Mouse (Mus musculus) heart, embryonic 15.5 days (tissue): ENCODE results near the gene Vti1a. TPM values are rescaled to one million over a fixed set of nuclear protein-coding genes. Genes with fewer than 3 reads are reported as not detected.

Experiments used
- ATAC-seq: fragments of 200-750 bp; cut with Nextera tagmentation; replicated peaks from 2 replicates; pipeline ENCODE4 v1.8.0; 2017; ENCODE audit warnings: low read depth, moderate TSS enrichment; ENCODE audit not compliant: insufficient number of reproducible peaks, insufficient read depth, low FRiP score
- H3K27ac ChIP-seq: fragments of 300-500 bp; sonication (generic); 2 replicates; pipeline ENCODE4 v1.5.1; 2015; ENCODE audit warnings: mild to moderate bottlenecking, inconsistent platforms
- H3K27me3 ChIP-seq: fragments of 300-500 bp; sonication (generic); 2 replicates; pipeline ENCODE4 v1.6.1; 2015; ENCODE audit warnings: inconsistent platforms
- H3K36me3 ChIP-seq: fragments of 300-500 bp; sonication (generic); 2 replicates; pipeline ENCODE4 v1.6.1; 2015; ENCODE audit warnings: mild to moderate bottlenecking, inconsistent platforms
- H3K4me1 ChIP-seq: fragments of 300-500 bp; sonication (generic); replicated peaks from 2 replicates; pipeline ENCODE4 v1.6.1; 2015; ENCODE audit warnings: inconsistent platforms
- H3K4me2 ChIP-seq: fragments of 300-500 bp; sonication (generic); 2 replicates; pipeline ENCODE4 v1.6.1; 2015; ENCODE audit warnings: inconsistent platforms, mild to moderate bottlenecking, moderate library complexity
- H3K4me3 ChIP-seq: fragments of 300-500 bp; sonication (generic); 2 replicates; pipeline ENCODE4 v1.5.1; 2015; ENCODE audit warnings: mild to moderate bottlenecking, inconsistent platforms
- H3K9ac ChIP-seq: fragments of 300-500 bp; sonication (generic); 2 replicates; pipeline ENCODE4 v1.6.1; 2015; ENCODE audit warnings: mild to moderate bottlenecking, inconsistent platforms
- H3K9me3 ChIP-seq: fragments of 300-500 bp; sonication (generic); replicated peaks from 2 replicates; pipeline ENCODE4 v1.6.1; 2016; ENCODE audit warnings: inconsistent platforms
- WGBS: fragments of 180-500 bp; shearing (Covaris S2); methylation state at CpG from one replicate; pipeline ENCODE4 v1.1.7; 2015; ENCODE audit warnings: mixed read lengths; 5-methylcytosine and 5-hydroxymethylcytosine counted together
- polyA plus RNA-seq: library from polyadenylated mRNA; unstranded; fragments of >200 nt; fragmentation: Nextera tagmentation; extraction: Ambion mirVana; gene quantifications from 2 replicates; pipeline ENCODE4 v1.2.1, GENCODE M21; 2015

Gene Vti1a
- polyA plus RNA-seq, 1 experiment from 2014 or later = 13.1 TPM

DNA sequence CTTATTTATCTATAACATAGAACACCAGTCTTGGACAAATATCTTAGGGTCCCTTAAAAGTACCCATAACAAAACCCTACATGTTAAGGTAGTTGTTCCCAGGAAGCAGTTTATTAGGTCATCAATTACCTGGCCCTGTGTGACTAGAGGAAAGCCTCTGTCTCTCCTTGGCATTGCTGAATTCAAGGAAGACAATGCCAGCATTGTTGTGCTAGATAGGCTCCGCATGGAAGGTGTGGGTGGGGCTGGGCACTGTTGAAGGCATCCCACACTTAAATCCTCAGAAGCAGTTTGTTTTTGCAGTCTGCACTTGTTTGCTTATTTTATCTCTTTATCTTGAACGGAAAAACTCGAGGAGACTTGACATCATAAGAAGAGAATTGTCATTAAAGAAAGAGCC lies 102.7 kb downstream of the Vti1a start:
- no peaks in the 10 kb centered on the region for H3K27me3 ChIP-seq
- no peaks in the 10 kb centered on the region for H3K36me3 ChIP-seq
- no peak for ATAC-seq
- no peaks in the 10 kb centered on the region for H3K9me3 ChIP-seq
- no peak overlapping the region for H3K27ac ChIP-seq
- no peak overlapping the region for H3K4me2 ChIP-seq
- peaks cover 1% of the 10 kb centered on the region; the same call in 1 of the 2 replicates for H3K4me1 ChIP-seq
- H3K4me3 ChIP-seq = no peak overlapping the region
- H3K9ac ChIP-seq = no peak overlapping the region
- 49% methylated on average over 3 of the region's 3 CpGs for WGBS

DNA sequence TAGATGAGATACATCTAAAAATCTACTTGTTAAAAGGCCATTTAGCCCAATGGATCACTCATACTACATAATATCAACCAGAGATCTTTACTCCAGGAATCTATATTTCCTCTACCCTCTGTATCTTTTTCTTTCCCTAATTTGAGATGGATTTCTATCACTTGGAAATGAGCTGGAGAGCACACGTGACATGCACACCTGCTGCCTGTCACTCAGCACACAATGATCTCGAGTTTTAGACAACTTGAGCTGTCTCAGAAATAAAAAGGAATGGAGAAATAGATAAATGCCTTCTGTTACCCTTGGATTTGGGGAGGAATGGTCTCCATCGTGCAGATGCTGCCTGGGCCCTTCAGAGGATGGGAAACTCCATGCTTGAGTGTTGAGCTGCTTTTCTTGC lies 103.9 kb downstream of the Vti1a start:
- no peak overlapping the region for H3K4me3 ChIP-seq
- H3K4me2 ChIP-seq = no peak overlapping the region
- no peaks in the 10 kb centered on the region for H3K9me3 ChIP-seq
- H3K27me3 ChIP-seq = no peaks in the 10 kb centered on the region
- 73% methylated on average over 3 of the region's 3 CpGs for WGBS
- no peak overlapping the region for H3K27ac ChIP-seq
- H3K4me1 ChIP-seq = peaks cover 2% of the 10 kb centered on the region; the same call in 1 of the 2 replicates
- H3K36me3 ChIP-seq = no peaks in the 10 kb centered on the region
- no peak overlapping the region for H3K9ac ChIP-seq
- no peak for ATAC-seq

DNA sequence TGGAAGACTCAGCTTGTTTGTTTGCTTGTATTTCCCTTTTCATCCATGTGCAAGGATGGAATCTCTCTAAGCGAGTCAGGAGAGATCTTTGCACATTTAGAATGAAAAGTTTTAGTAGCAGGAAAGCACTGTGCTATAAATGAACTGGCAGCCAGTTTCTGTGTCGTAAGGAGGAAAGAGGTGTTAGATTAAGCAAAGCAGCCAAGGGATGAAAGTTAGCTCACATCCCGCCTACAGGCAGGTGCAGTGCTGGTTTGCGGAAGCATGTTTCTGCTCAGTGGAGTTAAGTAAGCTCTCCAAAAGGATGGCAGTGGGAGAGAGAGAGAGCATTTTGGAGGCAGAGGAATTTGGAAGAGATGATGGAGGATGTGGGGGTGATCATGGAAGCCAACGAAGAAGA lies 105.7 kb downstream of the Vti1a start:
- H3K9me3 ChIP-seq = no peaks in the 10 kb centered on the region
- peaks cover 2% of the 10 kb centered on the region; the same call in 1 of the 2 replicates for H3K4me1 ChIP-seq
- H3K27me3 ChIP-seq = no peaks in the 10 kb centered on the region
- no peak overlapping the region for H3K4me3 ChIP-seq
- no peak overlapping the region for H3K4me2 ChIP-seq
- no peak overlapping the region for H3K9ac ChIP-seq
- no peaks in the 10 kb centered on the region for H3K36me3 ChIP-seq
- 76% methylated on average over 5 of the region's 5 CpGs for WGBS
- no peak for ATAC-seq
- H3K27ac ChIP-seq = no peak overlapping the region

DNA sequence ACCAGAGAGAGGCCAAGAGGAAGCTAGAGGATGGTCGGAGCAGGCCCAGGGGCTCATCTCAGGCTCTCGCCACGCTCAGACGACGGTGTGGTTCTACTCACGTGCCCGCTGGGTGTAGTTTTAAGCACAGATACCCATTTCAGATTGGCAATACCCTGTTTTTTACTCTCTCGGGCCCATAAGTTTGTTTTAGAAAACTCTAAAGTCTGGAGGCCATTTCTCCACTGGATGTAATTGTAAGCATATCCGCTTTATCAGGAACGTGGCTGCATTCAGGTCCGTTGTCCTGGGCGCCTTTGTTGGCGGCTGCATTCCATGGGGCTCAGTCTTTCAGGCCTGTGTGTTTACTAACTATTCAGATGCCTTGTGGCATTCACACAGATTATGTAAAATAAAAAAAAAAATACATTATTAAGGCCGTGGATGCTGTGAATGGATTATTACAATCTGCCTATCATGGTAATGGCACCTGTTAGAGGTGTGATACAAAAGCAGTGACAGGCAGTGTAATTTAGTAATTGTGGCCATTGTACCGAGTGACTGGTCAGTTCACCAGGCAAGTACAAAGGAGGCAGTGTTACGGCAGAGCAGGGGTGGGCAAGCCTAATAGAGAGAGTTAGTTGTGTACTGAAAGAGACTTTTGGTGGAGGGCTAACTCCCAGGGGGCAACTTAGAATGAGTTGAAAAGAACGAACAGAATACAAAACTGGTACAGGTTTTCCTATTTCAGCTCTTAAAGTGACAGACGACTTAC lies 106.4 kb downstream of the Vti1a start:
- no peak for ATAC-seq
- Histone ChIP-seq H3K9ac (no peak overlapping the region), H3K36me3 (no peaks in the 10 kb centered on the region), H3K27ac (no peak overlapping the region), H3K27me3 (no peaks in the 10 kb centered on the region), H3K4me1 (peaks cover 2% of the 10 kb centered on the region; the same call in 1 of the 2 replicates), H3K4me2 (no peak overlapping the region), H3K9me3 (no peaks in the 10 kb centered on the region), H3K4me3 (no peak overlapping the region)
- WGBS = 88% methylated on average over 18 of the region's 18 CpGs

DNA sequence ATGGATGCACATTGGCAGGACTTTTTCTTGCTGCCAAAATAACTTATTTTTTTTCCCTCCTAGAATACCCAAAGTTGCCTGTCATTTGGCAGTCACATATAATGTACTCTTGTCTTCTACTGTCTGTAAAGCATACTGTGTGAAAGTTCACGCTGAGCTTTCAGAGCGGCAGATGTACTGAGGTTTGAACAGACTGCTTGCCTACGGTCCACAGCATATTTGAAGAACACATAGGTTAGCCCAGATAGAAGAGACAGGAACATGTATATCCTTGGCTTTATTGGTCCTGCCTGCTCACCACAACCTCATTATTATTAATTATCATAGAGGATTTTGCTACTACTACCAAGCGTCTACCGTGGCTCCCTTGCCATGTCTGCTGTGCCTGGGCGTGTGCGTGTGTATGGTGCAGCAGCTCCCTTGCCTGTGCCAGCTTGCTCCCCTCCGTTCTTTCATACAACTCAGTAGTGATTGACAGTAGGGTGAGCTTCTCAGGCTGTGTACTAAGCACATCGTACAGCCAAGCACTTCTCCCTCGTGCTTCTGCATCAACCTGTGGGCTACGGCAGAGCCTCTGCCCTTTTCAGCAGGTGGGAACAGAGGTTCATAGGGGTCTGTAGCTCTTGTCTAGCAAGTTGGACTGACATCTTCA lies 107.1 kb downstream of the Vti1a start:
- peaks cover 2% of the 10 kb centered on the region; the same call in 1 of the 2 replicates for H3K4me1 ChIP-seq
- 91% methylated on average over 11 of the region's 11 CpGs for WGBS
- H3K4me2 ChIP-seq = no peak overlapping the region
- no peak overlapping the region for H3K27ac ChIP-seq
- no peaks in the 10 kb centered on the region for H3K36me3 ChIP-seq
- no peak for ATAC-seq
- H3K27me3 ChIP-seq = no peaks in the 10 kb centered on the region
- H3K4me3 ChIP-seq = no peak overlapping the region
- no peak overlapping the region for H3K9ac ChIP-seq
- H3K9me3 ChIP-seq = no peaks in the 10 kb centered on the region

DNA sequence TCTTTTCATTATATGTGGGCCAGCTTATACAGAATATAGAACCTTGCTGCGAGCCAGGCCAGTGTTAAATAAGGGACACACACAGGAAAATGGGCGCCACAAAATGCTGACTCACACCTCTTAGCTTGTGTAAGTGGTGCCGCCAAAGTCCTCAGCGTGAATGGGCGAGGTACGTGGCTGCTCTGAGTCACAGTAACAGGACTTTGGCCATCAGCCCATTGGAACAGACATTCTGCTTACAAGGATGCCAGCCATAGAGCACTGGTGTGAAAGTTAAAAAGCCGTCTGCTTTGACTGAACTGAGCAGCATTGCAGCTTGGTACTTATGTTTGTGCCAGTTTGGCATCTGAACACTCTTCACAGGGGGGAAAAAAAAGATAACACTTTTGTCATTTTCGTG lies 107.9 kb downstream of the Vti1a start:
- peak; percentile 78 for ATAC-seq
- WGBS = 35% methylated on average over 8 of the region's 8 CpGs
- H3K4me2 ChIP-seq = 0 out of 2 replicates have a peak overlapping the region, but pooled peaks have one; percentile 17

DNA sequence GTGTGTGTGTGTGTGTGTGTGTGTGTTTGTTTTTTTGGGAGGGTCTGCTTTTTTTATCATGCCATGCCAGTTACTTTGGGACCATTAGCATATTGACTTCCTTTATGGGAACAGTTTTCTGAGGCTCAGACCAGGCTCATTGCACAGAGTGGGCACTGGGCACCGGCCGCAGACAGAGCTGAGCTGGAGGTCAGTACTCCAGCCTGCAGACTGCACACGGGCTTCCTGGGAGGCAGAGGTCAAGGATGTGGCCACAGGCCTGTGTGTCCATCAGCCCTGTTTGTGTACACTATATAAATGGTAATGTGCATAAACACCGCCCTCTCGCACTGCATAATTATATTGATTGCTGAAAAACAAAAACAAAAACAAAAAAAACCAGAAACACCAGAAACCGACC lies 108.4 kb downstream of the Vti1a start:
- Histone ChIP-seq H3K9ac (no peak overlapping the region), H3K4me3 (no peak overlapping the region), H3K9me3 (no peaks in the 10 kb centered on the region), H3K36me3 (no peaks in the 10 kb centered on the region), H3K27me3 (no peaks in the 10 kb centered on the region), H3K27ac (no peak overlapping the region), H3K4me1 (peaks cover 2% of the 10 kb centered on the region; the same call in 1 of the 2 replicates), H3K4me2 (no peak overlapping the region)
- WGBS = 89% methylated on average over 6 of the region's 6 CpGs
- no peak for ATAC-seq

More for the DNA sequence above, 107.9 kb downstream of the Vti1a start:
- no peaks in the 10 kb centered on the region for H3K27me3 ChIP-seq
- peaks cover 2% of the 10 kb centered on the region; the same call in 1 of the 2 replicates for H3K4me1 ChIP-seq
- no peaks in the 10 kb centered on the region for H3K36me3 ChIP-seq
- H3K9me3 ChIP-seq = no peaks in the 10 kb centered on the region
- H3K4me3 ChIP-seq = no peak overlapping the region
- H3K27ac ChIP-seq = no peak overlapping the region
- H3K9ac ChIP-seq = no peak overlapping the region

DNA sequence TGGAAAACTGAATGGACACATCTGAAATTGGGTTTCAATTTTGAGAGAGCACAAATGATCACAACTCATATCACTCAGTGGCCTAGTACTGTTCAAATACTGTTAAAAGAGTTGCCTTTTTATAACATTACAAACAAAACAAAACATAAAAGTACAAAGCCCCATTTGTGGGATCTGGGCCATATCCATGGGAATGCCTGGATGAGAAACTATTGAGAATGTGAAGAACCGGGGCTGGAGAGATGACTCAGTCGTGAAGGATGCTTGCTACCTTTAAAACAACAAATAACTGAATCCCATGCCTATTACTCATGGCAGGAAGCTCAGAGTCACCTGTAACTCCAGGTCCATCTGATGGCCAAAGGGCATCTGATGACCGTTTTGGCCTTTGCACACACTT lies 124.2 kb downstream of the Vti1a start:
- Histone ChIP-seq H3K4me2 (no peak overlapping the region), H3K9ac (no peak overlapping the region), H3K27ac (no peak overlapping the region), H3K9me3 (no peaks in the 10 kb centered on the region), H3K4me3 (no peak overlapping the region), H3K36me3 (no peaks in the 10 kb centered on the region), H3K27me3 (no peaks in the 10 kb centered on the region), H3K4me1 (no peaks in the 10 kb centered on the region)
- WGBS = 77% methylated on average over 3 of the region's 3 CpGs
- ATAC-seq = no peak

DNA sequence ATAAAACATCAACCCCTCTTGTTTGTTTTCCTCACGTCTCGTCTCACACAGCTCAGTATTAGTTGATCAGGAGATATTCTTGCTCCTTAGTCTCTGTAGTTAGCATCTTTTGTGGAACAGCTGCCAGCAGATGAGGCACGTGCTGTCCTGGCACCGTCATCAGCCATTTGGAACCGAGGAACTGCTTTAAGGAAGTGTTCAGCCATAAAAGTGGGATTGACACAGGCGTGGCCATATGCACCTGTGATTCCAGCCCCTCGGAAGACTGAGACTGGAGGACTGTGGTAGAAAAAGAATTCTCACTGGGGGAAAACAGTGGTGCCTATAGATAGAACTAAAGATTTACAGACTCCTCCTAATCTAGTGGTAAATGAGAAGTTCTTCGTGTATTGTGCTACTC lies 127.5 kb downstream of the Vti1a start:
- H3K4me1 ChIP-seq = no peaks in the 10 kb centered on the region
- no peak overlapping the region for H3K4me2 ChIP-seq
- H3K36me3 ChIP-seq = no peaks in the 10 kb centered on the region
- no peak for ATAC-seq
- no peak overlapping the region for H3K9ac ChIP-seq
- 85% methylated on average over 8 of the region's 8 CpGs for WGBS
- no peak overlapping the region for H3K4me3 ChIP-seq
- no peak overlapping the region for H3K27ac ChIP-seq
- no peaks in the 10 kb centered on the region for H3K9me3 ChIP-seq
- H3K27me3 ChIP-seq = no peaks in the 10 kb centered on the region

DNA sequence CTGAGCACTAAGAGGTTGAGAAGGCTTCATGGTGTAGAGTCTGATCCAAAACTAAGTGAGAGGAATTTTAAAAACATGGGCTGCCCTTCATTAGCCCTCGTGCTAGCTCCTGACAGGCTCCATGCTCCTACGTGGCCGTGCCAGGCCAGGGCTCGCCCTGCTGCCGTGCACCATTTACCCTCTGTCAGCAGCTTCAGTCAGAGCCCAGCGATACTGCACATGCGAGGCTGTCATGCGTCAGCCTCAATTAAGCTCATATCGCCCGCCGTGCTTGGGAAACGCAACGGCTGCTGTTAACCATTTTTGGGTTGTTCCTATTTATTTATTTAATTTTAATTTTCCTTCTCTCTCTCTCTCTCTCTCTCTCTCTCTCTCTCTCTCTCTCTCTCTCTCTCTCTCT lies 133.0 kb downstream of the Vti1a start:
- Histone ChIP-seq H3K9ac (no peak overlapping the region), H3K27ac (no peak overlapping the region), H3K27me3 (no peaks in the 10 kb centered on the region), H3K4me2 (peak overlapping the region; percentile 15; the same call in 1 of the 2 replicates), H3K4me1 (0 out of 2 replicates have a peak, but pooled peaks cover 2% of the 10 kb centered on the region), H3K36me3 (no peaks in the 10 kb centered on the region), H3K4me3 (no peak overlapping the region), H3K9me3 (no peaks in the 10 kb centered on the region)
- WGBS = 50% methylated on average over 13 of the region's 13 CpGs
- ATAC-seq = peak; percentile 64; the same call in 1 of the 2 replicates

DNA sequence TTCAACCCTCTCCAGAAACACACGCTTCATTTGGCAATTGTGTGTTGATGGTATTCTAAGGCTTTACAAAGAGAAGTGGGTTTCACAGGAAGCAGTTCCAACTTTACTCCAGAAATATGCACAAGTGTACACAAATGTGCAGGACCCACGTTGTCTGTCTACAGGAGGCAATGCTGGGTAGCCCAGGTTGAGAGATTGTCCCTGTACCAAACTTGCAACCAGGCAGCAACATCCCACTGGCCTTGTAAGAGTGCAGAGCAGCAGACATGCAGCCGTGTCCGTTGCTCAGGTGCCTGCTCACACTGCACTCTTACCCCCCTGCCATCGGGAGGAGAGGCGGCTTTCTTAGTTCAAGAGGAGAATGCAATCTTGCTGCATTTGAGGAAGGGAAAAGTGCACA lies 133.4 kb downstream of the Vti1a start:
- H3K4me1 ChIP-seq = 0 out of 2 replicates have a peak, but pooled peaks cover 2% of the 10 kb centered on the region
- no peak for ATAC-seq
- no peak overlapping the region for H3K9ac ChIP-seq
- H3K4me2 ChIP-seq = no peak overlapping the region
- no peaks in the 10 kb centered on the region for H3K36me3 ChIP-seq
- H3K4me3 ChIP-seq = no peak overlapping the region
- H3K27ac ChIP-seq = no peak overlapping the region
- WGBS = 68% methylated on average over 6 of the region's 6 CpGs
- H3K9me3 ChIP-seq = no peaks in the 10 kb centered on the region
- H3K27me3 ChIP-seq = no peaks in the 10 kb centered on the region
